In genomic region chr5:127609191-127609714, GRCm38 (mm10) we compare ENCODE assay signal across 19 mouse cellular contexts. TPM values are rescaled to one million over a fixed set of nuclear protein-coding genes. Genes with fewer than 3 reads are reported as not detected.
DNase-seq lines count a peak whose midpoint lies in the region; ATAC-seq and TF ChIP-seq lines count a peak whose summit lies in the region.
"Had no signal": no experiment of that assay in that cellular context is flagged by ENCODE, and none has a peak within 500 bp of the region (broad histone marks: within the 10 kb centered on the region; RNA-seq: fewer than 3 reads in every experiment).

No protein-coding gene starts in this region.

- H3K4me1 ChIP-seq in heart, embryonic 11.5 days (ENCODE audit: control insufficient read depth, insufficient read depth, low read length), result peaks cover 29% of the 10 kb centered on the region
- peaks cover 43% of the 10 kb centered on the region for H3K4me1 ChIP-seq in liver, postnatal 0 days (ENCODE audit: insufficient read depth)
- peaks cover 51% of the 10 kb centered on the region for H3K4me1 ChIP-seq in liver, embryonic 12.5 days
- H3K4me1 ChIP-seq in brown adipose tissue, adult 24 weeks (ENCODE audit: control insufficient read depth, insufficient read depth, insufficient read length, low read length), result peaks cover 25% of the 10 kb centered on the region
- H3K4me1 ChIP-seq in intestine, embryonic 16.5 days (ENCODE audit: control insufficient read depth, insufficient read depth, low read length), result peaks cover 23% of the 10 kb centered on the region

- no peak for DNase-seq in heart, postnatal 25 days (ENCODE audit: low spot score)
- DNase-seq in liver, postnatal 0 days, result no peak
- DNase-seq in right cerebral cortex, postnatal 10 days (ENCODE audit: low spot score in 2 of 2), result no peak
- no peak for DNase-seq in cerebellum, postnatal 4 days (ENCODE audit: low spot score in 2 of 2)
- DNase-seq: adrenal gland, postnatal 14 days; cerebellum, adult 9-11 months; kidney, adult 11 months; kidney, postnatal 10 days; layer of hippocampus, adult 9-11 months; right cerebral cortex, adult 18-20 months; thymus, postnatal 14 days had no signal

- no peaks in the 10 kb centered on the region for H3K9me3 ChIP-seq in heart, embryonic 11.5 days (replicated peaks; ENCODE audit: control insufficient read depth, low read length)
- no peaks in the 10 kb centered on the region for H3K9me3 ChIP-seq in liver, postnatal 0 days (ENCODE audit: low read length)
- H3K9me3 ChIP-seq in liver, embryonic 12.5 days (replicated peaks), result no peaks in the 10 kb centered on the region
- no peaks in the 10 kb centered on the region for H3K9me3 ChIP-seq in intestine, embryonic 16.5 days (ENCODE audit: control insufficient read depth, low read length)
- H3K9me3 ChIP-seq: forebrain, embryonic 13.5 days; limb, embryonic 13.5 days had no signal

- WGBS in heart, embryonic 11.5 days (ENCODE audit: insufficient replicate concordance), result 69% methylated on average over 7 of the region's 7 CpGs
- 81% methylated on average over 7 of the region's 7 CpGs for WGBS in liver, postnatal 0 days (ENCODE audit: insufficient replicate concordance)
- WGBS in liver, embryonic 12.5 days (ENCODE audit: insufficient replicate concordance), result 73% methylated on average over 7 of the region's 7 CpGs
- 86% methylated on average over 7 of the region's 7 CpGs for WGBS in intestine, embryonic 16.5 days

- no peak for ATAC-seq in heart, embryonic 11.5 days (replicated peaks; ENCODE audit: insufficient number of reproducible peaks, low FRiP score, low TSS enrichment)
- ATAC-seq in liver, postnatal 0 days, result no peak
- no peak for ATAC-seq in liver, embryonic 12.5 days
- peak; percentile 31 for ATAC-seq in intestine, embryonic 16.5 days
- ATAC-seq: forebrain, embryonic 13.5 days had no signal

- intact Hi-C loops in heart, postnatal 25 days (cut with DNase I), result no loop called here

- no peak overlapping the region for H3K27ac ChIP-seq in heart, embryonic 11.5 days (ENCODE audit: low read depth, low read length)
- peak overlapping the region; percentile 91; the same call in 1 of the 2 replicates for H3K27ac ChIP-seq in liver, postnatal 0 days (ENCODE audit: low read depth)
- no peak overlapping the region for H3K27ac ChIP-seq in liver, embryonic 12.5 days
- H3K27ac ChIP-seq in brown adipose tissue, adult 24 weeks (replicated peaks; ENCODE audit: low read depth, low read length), result 0 out of 2 replicates have a peak overlapping the region, but pooled peaks have one; percentile 3
- no peak overlapping the region for H3K27ac ChIP-seq in intestine, embryonic 16.5 days (ENCODE audit: low read length)
- H3K27ac ChIP-seq: forebrain, embryonic 13.5 days; hindbrain, embryonic 14.5 days; limb, embryonic 13.5 days had no signal

- 0 out of 2 replicates have a peak, but pooled peaks cover 2% of the 10 kb centered on the region for H3K36me3 ChIP-seq in heart, embryonic 11.5 days (ENCODE audit: control insufficient read depth, insufficient read depth, low read length)
- peaks cover 41% of the 10 kb centered on the region for H3K36me3 ChIP-seq in liver, postnatal 0 days (replicated peaks; ENCODE audit: insufficient read depth, low read length)
- H3K36me3 ChIP-seq in liver, embryonic 12.5 days, result peaks cover 51% of the 10 kb centered on the region
- peaks cover 11% of the 10 kb centered on the region; the same call in 1 of the 2 replicates for H3K36me3 ChIP-seq in intestine, embryonic 16.5 days (ENCODE audit: control insufficient read depth, insufficient read depth, low read length)

- TF ChIP-seq EP300 in liver, postnatal 0 days (IDR thresholded peaks at IDR 0.05; ENCODE audit: low read depth), result no peak

- TF ChIP-seq CTCF in liver, postnatal 0 days (IDR thresholded peaks at IDR 0.05; ENCODE audit: low read depth), result no peak

- H3K4me3 ChIP-seq in heart, embryonic 11.5 days (ENCODE audit: low read depth, low read length), result no peak overlapping the region
- H3K4me3 ChIP-seq in liver, postnatal 0 days (ENCODE audit: low read depth, low read length), result no peak overlapping the region
- no peak overlapping the region for H3K4me3 ChIP-seq in liver, embryonic 12.5 days
- no peak overlapping the region for H3K4me3 ChIP-seq in brown adipose tissue, adult 24 weeks (ENCODE audit: insufficient read depth, low read depth, low read length)
- no peak overlapping the region for H3K4me3 ChIP-seq in intestine, embryonic 16.5 days (ENCODE audit: low read length)
- H3K4me3 ChIP-seq: forebrain, embryonic 13.5 days; limb, embryonic 13.5 days had no signal

- 0 out of 2 replicates have a peak overlapping the region, but pooled peaks have one; percentile 9 for H3K4me2 ChIP-seq in heart, embryonic 11.5 days
- H3K4me2 ChIP-seq in liver, postnatal 0 days (ENCODE audit: low read depth, low read length), result 0 out of 2 replicates have a peak overlapping the region, but pooled peaks have one; percentile 6
- H3K4me2 ChIP-seq in liver, embryonic 12.5 days, result no peak overlapping the region
- H3K4me2 ChIP-seq in intestine, embryonic 16.5 days (ENCODE audit: low read depth, low read length), result no peak overlapping the region
- H3K4me2 ChIP-seq: forebrain, embryonic 13.5 days; hindbrain, embryonic 14.5 days; limb, embryonic 13.5 days had no signal

- H3K9ac ChIP-seq in heart, embryonic 11.5 days (ENCODE audit: low read depth, low read length), result no peak overlapping the region
- H3K9ac ChIP-seq in liver, postnatal 0 days (replicated peaks), result 0 out of 2 replicates have a peak overlapping the region, but pooled peaks have one; percentile 7
- no peak overlapping the region for H3K9ac ChIP-seq in liver, embryonic 12.5 days
- H3K9ac ChIP-seq in intestine, embryonic 16.5 days (ENCODE audit: low read depth, low read length), result no peak overlapping the region
- H3K9ac ChIP-seq: forebrain, embryonic 13.5 days; hindbrain, embryonic 14.5 days; limb, embryonic 13.5 days had no signal

- no peaks in the 10 kb centered on the region for H3K27me3 ChIP-seq in heart, embryonic 11.5 days (ENCODE audit: control insufficient read depth, insufficient read depth, low read length)
- H3K27me3 ChIP-seq in liver, postnatal 0 days (ENCODE audit: insufficient read depth, low read length), result no peaks in the 10 kb centered on the region
- no peaks in the 10 kb centered on the region for H3K27me3 ChIP-seq in liver, embryonic 12.5 days (replicated peaks)
- H3K27me3 ChIP-seq in intestine, embryonic 16.5 days (replicated peaks; ENCODE audit: control insufficient read depth, insufficient read depth, low read length), result no peaks in the 10 kb centered on the region
- H3K27me3 ChIP-seq: forebrain, embryonic 13.5 days; limb, embryonic 13.5 days had no signal

RNA-seq across cellular contexts. Expression of gene Glt1d1, which starts 22.8 kb away (rescaled TPM):
- 0.04 TPM in 1 of 2 replicates, not detected in the other for polyA plus RNA-seq in heart, embryonic 11.5 days (2014; fragmentation: Nextera tagmentation; extraction: Ambion mirVana)
- total RNA-seq in heart, postnatal 25 days (2021), result not detected
- 2.6 and 2.9 TPM in 2 replicates for polyA plus RNA-seq in liver, postnatal 0 days (2015; fragmentation: Nextera tagmentation; extraction: Ambion mirVana)
- polyA plus RNA-seq in liver, embryonic 12.5 days (2016; fragmentation: Nextera tagmentation; extraction: Ambion mirVana), result 0.08 and 0.28 TPM in 2 replicates
- not detected in 2 replicates for polyA plus RNA-seq in brown adipose tissue, adult 24 weeks (2012; ENCODE audit: insufficient read depth, insufficient read length, missing spikeins)
- polyA plus RNA-seq in intestine, embryonic 16.5 days (2015; fragmentation: Nextera tagmentation; extraction: Ambion mirVana), result 0.13 and 0.43 TPM in 2 replicates
- polyA plus RNA-seq: C2C12 had no signal

RNA-seq across cellular contexts. Expression of gene Slc15a4, which starts 23.4 kb away (rescaled TPM):
- polyA plus RNA-seq in heart, embryonic 11.5 days (2014; fragmentation: Nextera tagmentation; extraction: Ambion mirVana), result 13.6 and 13.8 TPM in 2 replicates
- 10 to 100 TPM; 11.9 to 13.1 TPM for total RNA-seq in heart, postnatal 25 days (2021)
- polyA plus RNA-seq in liver, postnatal 0 days (2015; fragmentation: Nextera tagmentation; extraction: Ambion mirVana), result 10.4 and 11.3 TPM in 2 replicates
- polyA plus RNA-seq in liver, embryonic 12.5 days (2016; fragmentation: Nextera tagmentation; extraction: Ambion mirVana), result 14.1 and 14.9 TPM in 2 replicates
- polyA plus RNA-seq in brown adipose tissue, adult 24 weeks (2012; ENCODE audit: insufficient read depth, insufficient read length, missing spikeins), result 7.5 and 8.7 TPM in 2 replicates
- polyA plus RNA-seq in intestine, embryonic 16.5 days (2015; fragmentation: Nextera tagmentation; extraction: Ambion mirVana), result 15.2 and 19.7 TPM in 2 replicates

Comparison
In these comparisons a context has a peak if more than half of its experiments do, and no peak if none do; other contexts are left out.
1. H3K27ac ChIP-seq: peak in liver, postnatal 0 days (single experiment) and brown adipose tissue, adult 24 weeks (single experiment); none in heart, embryonic 11.5 days (single experiment), liver, embryonic 12.5 days (single experiment) and intestine, embryonic 16.5 days (single experiment).
2. H3K4me2 ChIP-seq: peak in heart, embryonic 11.5 days (single experiment) and liver, postnatal 0 days (single experiment); none in liver, embryonic 12.5 days (single experiment) and intestine, embryonic 16.5 days (single experiment).